Mouse (Mus musculus): ENCODE data around the gene Fbn1.
"Not testable (repeated sequence)": the region's sequence is repeated elsewhere in the genome, so short reads cannot be mapped to it uniquely, and the experiment has no call there.

The Fbn1 gene

GRCm38 (mm10) chr2:125290197-125290965, 217.4 kb downstream of the Fbn1 start:
- CTCF ChIA-PET, result no interaction called here

DNA sequence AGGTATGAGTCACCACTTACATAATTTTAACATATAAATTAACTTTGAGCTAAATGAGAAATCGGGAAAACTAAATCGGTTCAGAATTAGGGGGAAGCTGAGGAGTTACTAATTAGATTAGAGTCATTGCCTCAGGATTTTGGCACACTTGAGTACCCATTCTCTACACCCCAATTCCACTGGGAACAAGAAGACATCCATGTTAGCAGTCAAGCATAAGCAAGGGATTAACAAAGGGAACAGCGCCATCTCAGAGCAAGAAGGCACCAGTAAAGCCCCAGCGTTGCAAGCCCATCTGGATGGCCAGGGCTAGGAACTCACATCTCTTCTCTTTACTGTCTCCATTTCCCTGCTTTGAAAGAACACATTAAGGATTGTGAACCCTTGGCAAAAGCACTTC, 222.0 kb downstream of the Fbn1 start:
- CTCF ChIA-PET, result no interaction called here

DNA sequence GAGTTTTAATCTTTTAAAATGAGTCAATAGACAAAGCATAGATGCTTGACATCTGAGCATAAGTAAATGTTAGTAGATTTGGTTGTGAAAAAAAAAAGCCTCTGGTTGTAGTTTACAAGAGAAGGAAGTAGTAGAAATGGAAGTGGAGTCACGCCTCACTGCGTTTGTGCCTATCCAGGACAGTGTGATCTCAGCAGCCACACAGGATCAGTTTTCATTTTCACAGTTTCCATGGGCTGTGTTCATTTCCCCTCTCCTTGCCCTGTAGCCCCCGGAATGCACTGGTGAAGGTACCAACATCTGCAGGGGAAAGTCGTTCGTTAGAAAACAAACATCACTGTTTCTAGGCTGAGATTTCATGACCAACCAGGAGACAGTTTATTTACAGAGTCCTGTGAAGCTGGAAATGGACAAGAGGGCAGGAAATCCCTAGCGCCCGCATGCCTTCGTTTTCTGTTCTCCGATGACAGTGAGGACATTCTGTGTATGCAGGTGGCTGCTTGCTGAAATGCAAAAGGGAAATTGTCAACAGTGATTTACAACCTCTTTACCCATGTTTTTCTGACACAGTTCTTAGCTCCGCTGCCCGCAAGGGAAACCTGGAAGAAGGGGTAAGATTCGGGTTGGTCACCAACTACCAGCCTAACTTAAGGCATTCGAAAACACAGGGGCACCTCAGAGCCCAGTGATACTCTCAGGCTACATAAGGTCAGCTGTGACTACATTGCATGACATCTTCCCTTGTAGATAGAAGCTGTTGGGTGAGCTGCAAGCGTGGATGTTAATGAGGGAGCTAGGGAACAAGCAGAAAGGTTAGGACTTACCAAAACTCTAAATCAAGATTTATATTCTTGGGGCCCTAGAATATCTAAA, 225.2 kb downstream of the Fbn1 start:
- CTCF ChIA-PET, result no interaction called here

DNA sequence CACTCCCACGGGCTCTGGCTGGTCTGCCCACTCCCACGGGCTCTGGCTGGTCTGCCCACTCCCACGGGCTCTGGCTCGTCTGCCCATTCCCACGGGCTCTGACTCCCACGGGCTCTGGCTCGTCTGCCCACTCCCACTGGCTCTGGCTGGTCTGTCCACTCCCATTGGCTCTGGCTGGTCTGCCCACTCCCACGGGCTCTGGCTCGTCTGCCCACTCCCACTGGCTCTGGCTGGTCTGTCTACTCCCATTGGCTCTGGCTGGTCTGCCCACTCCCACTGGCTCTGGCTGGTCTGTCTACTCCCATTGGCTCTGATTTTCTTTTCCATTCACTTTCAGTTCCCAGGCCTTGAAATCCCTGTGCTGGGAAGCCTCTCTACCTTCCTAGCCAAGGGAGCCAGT, 227.8 kb downstream of the Fbn1 start:
- CTCF ChIA-PET, result not testable (repeated sequence)

- CTCF ChIA-PET, result no interaction called here
Measured at GRCm38 (mm10) chr2:125278474-125278873, 229.3 kb downstream of the Fbn1 start.

DNA sequence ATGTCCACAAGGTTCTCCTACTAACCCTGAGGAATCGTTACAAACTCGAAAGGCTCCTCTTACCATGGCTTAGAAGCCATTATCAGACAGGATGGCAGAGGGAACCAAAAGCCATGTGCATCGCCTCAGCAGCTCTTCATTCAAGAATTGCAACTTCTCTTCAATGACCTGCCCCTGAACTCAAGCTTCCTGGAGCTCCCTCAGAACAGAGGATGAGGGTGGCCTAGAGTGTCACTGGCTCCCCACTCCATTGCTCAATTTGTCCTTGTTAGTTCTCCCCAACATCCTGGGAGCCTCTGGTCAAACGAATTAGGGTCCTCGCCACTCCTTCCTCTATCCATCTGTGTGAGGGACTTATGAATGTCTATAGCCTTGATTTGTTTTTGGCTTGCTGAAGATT, 231.1 kb downstream of the Fbn1 start:
- CTCF ChIA-PET, result no interaction called here

DNA sequence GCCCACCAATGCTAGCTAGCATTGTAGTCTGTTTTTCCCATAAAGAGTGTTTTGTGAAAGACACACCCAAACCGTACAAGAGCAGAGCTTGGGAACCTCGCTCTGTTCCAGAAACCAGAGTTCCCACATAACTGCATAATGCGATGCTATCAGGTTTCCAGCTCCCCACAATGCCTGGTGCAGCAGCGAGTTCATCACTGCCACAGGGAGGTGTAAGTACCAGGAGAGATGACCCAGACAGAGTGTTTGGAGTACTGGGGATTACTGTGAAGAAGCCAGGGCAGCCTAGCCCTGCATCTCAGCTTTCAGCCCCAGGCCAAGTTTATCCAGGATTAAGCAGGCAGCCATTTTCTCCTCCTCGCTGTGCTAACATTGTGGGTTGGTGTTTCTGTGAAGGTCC, 232.2 kb downstream of the Fbn1 start:
- CTCF ChIA-PET, result no interaction called here

DNA sequence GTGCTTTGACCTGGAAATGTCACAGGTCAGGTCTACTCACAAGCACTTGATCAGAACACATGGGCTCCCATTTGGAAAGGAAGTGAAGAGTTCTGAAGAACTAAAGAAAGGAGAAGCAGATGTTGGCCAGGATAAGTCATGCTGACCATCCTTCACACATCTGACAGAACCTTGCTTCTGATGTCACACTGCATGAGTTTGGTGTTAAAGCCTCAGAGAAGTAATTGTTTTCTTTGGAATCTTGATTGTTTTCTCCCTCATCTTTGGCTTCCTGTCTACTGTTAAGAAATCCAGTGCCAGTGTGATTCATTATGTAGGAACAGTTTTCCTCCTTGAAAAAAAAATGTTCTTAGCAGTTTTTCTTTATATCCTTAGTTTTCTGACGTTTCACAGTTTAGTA, 238.9 kb downstream of the Fbn1 start:
- CTCF ChIA-PET, result no interaction called here

DNA sequence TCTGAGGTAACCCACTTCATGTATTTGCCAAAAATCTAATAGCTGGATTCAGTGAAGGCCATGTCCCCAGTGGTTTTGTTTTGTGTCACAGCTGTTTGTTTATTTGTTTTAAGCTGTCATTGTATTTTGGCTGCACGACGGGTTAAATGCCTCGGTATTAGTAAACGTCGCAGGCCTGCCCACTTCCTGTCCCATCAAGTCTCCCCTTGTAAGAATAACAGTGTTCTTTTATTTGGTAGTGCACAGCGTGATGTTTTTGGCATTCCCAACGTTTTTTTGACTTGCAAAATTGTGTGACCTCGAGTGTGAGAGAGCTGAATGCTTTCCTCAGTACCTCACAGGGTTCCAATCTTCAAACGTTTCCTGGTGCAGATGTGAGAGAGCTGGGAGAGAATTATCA, 244.0 kb downstream of the Fbn1 start:
- CTCF ChIA-PET, result interaction anchor here (0.6 kb wide), 1 partner anchor 48 kb away, joined by 4 read pairs; no protein-coding TSS in a partner anchor

GRCm38 (mm10) chr2:125263056-125263455, 244.7 kb downstream of the Fbn1 start:
- CTCF ChIA-PET, result no interaction called here

GRCm38 (mm10) chr2:125260326-125260725, 247.5 kb downstream of the Fbn1 start:
- CTCF ChIA-PET, result no interaction called here

GRCm38 (mm10) chr2:125259230-125260120, 248.3 kb downstream of the Fbn1 start:
- CTCF ChIA-PET, result interaction anchor here (0.7 kb wide), 1 partner anchor 11 kb away, joined by 3 read pairs; no protein-coding TSS in a partner anchor

DNA sequence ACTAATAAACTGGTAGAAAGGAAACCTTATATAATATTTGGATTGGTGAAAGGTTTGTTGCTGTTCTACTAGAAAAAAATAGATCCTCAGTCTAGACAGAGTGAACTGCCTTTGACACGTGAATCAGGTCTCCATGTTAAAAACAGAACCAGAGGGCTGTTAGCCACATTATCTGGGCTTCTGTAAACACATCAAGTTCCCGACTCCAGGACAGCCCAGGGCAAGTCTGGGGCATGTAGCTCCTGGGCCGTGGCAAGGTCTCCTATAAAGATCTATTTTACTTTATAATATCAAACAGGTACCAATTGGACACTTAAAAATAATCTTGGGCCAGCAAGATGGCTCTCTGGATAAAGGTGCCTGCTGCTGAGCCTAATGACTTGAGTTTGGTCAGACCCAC, 251.9 kb downstream of the Fbn1 start:
- CTCF ChIA-PET, result no interaction called here

GRCm38 (mm10) chr2:125254630-125255029, 253.2 kb downstream of the Fbn1 start:
- CTCF ChIA-PET, result no interaction called here

DNA sequence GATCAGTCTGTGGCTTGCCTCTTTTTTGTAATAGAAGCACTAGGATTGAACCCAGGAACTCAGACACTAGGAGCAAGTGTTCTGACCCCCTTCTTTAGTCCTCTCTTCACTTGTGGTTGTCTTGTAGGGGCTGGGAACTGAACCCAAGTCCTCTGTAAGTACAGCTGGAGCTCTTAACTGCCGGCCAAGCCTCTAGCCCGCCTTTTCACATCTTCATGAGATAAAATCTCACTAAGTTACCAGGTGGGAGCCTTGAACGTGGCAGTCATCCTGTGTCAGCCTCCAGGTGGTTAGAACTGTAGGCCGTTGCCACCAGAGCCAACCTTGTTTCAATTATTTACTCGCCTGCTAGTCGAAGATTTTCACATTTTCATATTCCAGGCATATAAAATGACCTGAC, 254.1 kb downstream of the Fbn1 start:
- CTCF ChIA-PET, result no interaction called here

DNA sequence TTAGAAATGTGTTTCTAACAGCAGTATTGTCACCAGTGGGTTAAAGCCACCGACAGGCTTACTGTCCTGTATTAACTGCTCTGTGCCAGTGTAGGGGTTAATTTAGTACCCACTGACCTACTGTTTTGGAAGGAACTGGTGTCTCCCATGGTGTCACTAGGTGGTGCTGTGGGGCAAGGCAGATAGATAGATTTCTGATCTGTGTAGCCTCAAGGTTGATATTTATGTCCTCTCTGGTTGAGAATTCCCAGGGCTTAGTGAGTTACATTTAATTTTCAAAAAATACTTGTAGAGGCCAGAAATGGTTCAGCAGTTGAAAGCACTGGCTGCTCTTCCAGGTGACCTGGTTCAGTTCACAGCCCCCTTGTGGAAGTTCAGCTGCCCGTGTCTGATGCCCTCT, 255.5 kb downstream of the Fbn1 start:
- CTCF ChIA-PET, result no interaction called here

GRCm38 (mm10) chr2:125251781-125252180, 256.0 kb downstream of the Fbn1 start:
- CTCF ChIA-PET, result interaction anchor here (0.6 kb wide), 1 partner anchor 59 kb away, joined by 10 read pairs; no protein-coding TSS in a partner anchor

Measured in spleen, embryonic (tissue).